Mouse (Mus musculus) heart, postnatal 4 days (tissue): ENCODE results near the gene H3f3b. TPM values are rescaled to one million over a fixed set of nuclear protein-coding genes. Genes with fewer than 3 reads are reported as not detected.

ENCODE experiments used
- DNase-seq: peaks from one replicate; pipeline ENCODE4 v3.0.0; 2021
- total RNA-seq, 2 experiments: library from RNA; stranded (reverse); gene quantifications; 2 replicates each; pipeline ENCODE4 v1.2.3; 2021

The H3f3b gene
- total RNA-seq = 100 to 1,000 TPM; 466 to 502 TPM

DNA sequence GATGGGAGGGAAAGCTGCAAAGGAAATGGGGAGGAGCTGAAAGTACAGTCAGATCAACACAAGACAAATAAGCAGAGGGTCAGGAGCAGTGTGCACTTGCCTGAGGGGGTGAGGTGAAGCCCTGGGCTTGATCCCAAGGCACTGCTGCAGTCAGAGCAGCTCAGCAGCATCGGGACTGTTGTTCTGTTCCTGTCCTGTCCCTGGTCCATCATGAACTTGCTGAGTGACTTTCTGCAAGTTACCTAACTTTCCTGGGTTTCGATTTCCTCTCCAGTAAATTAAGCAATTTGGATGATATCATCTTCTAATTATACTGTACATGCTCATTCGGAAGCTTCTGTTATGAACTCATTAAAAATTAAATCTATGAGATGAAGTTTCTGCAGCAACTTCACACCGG, at the start of gene H3f3b:
Gene H3f3b (minus strand): TSS at position 207 of the 400 bp plus-strand sequence.
- no peak for DNase-seq

DNA sequence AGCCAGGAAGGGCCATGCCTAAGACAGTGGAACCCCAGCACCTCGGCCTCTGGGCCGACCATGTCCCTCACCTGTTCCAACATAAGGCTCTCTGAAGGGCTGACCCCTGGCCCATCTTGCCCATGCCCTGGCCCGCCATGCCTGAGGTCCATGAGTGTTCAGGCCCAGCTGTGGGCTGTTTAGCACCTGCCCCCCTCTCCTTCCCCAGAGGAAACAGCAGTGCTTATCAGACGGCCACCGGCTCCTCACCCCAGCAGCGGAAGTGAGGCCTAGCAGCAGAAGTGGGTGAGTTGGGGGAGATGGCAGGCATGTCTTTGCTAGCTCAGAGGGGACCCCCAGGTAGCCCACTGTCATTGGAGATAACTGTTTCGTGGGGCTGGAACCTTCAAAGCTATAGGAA, 49.1 kb upstream of the H3f3b start:
- DNase-seq = no peak

DNA sequence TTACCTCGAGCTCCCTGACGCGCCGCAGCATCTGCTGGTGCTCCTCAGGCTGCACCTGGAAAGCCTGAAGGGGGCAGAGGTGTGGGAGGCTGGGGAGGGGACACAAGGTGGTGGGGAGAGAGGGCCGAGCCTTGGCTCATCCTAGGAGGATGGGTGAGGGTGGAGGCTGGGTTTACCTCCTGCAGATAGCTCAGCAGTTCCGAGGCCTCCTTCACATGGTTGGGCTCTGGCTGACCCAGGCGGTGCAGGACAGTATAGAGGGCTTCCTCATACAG, 48.4 kb upstream of the H3f3b start:
- no peak for DNase-seq

DNA sequence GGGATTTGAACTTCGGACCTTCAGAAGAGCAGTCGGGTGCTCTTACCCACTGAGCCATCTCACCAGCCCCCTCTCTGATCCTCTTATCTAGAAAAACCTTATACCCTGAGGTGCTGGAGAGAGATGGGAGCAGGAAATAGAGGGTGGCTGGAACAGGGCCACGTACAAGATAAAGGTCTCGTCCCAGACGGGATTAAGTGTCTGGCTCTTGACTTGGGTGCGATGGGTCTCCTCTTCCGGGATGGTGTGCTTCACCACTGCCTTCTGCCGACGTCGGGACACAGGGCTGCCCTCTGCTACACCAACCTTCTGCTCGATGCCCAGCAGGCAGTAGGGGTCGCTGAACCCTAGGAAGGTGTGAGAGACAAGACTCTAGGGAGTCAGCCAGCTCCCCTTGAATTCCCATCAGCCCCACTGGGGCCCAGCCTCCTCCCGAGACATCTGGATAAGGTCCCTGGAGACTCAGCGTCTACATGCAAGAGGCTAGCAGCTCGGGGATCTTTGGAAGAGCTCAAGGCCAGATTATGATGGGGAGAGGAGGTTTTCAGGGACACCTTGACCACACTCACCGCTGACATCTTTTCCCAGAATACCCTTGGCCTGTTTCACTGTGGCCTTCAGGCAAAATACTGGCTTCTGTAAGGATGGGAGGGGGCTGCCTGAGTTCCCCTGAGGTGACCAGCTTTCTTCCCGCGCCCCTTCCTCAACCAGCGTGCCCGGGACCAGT, 47.9 kb upstream of the H3f3b start:
- no peak for DNase-seq

DNA sequence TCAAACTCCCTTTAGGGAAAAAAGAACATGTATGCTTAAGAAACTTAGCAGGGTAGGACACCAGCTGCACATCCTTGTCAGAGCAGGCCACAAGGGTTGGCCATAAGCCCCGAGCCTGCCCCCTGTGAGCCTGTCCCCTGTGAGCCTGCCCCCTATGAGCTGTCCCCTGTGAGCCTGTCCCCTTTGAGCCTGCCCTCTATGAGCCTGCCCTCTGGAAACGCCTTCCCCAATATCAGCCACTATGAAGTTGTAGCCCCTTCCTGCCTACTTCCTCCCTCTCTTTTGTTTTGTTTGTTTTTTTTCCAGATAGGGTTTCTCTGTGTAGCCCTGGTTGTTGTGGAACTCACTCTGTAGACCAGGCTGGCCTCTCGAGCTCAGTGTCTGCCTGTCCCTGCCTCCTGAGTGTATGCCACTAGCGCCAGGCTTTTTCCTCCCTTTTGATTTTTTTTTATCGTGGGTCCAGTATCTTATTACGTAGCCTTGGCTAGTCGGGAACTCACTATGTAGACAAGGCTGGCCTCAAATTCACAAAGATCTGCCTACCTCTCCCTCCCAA, 46.8 kb upstream of the H3f3b start:
- DNase-seq = no peak

DNA sequence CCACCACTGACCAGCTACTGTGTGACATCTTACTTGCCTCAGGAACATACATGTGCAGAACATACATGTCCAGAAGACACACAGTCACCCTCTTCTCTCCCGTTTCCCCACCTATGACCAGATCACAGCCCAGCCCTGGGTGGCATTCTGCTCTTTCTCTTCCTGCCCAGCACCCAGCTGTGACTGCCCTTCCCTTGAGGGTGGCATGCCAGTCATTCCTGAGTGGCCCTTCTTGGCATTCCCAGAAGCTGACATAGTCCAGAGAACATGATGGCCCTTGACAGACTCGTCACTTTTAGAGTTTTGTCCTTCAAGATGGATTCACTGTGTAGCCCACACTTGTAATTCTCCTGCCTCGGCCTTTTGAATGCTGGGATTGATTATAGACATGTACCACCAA, 44.8 kb upstream of the H3f3b start:
- DNase-seq = no peak

DNA sequence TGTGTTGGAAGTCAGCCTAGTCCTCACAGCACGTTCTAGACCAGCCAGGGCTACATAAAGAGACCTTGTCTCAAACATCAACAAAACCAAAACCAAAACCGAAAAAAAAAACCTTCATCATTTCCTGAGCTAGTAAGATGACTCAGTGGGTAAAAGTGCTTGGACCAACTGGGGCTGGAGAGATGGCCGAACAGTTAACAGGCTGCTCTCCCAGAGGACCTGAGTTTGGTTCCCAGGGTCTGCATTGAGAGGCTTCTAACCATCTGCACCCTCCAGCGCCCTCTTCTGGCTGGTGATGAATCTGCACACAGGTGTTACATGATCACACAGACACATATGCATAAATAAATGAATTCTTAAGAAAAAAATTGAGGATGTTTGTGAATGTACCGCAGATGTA, 43.7 kb upstream of the H3f3b start:
- DNase-seq = no peak

DNA sequence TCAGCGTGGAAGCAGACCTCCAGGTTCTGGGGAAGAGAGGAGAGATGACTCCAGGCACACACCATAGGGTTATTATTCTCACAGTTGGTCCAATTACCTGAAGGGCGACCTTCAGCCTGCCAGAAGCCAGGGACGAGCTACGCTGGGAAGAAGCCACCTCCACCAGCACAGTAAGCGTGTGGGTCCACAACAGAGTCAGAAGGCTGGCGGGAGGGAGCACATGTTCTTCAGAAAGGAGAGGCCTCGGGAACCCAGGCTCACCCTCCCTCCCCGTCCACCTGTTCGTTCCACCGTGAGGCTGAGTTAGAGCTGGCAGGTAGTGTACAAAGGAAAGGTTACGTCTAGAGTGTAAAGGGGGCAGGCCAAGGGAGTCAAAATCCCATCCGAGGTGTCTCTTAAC, 37.6 kb upstream of the H3f3b start:
- no peak for DNase-seq

DNA sequence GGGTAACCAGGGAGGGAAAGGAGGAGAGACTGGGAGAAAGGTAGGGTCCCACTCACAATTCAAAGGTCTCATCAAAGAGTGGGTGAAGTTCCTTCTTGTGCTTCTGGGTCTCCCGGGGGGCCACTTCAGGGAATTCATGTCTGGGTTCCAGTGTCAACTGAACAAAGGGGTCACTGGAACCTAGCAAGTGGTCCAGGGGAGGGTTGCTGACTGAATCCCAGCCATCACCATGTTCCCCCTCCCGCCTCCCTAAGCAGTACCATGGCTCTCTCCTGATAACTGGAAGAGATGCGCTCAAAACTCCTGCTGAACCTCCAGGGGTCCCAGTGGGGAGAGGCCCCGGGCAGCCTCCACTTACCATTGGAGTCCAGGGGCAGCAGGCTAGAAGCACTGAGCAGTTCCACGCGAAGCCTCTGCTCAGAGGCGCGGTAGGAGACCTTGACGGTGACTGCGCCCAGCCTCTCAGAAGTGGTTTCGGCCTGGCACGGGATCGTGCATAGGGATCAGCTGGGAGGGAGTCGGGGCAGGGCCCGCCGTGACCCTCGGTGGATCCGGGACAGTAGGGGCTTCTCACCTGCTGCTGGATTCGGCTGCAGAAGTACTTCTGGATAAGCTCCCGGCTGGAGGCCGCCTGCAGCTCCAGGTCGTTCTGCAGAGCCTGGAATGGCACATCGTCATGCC, 36.6 kb upstream of the H3f3b start:
- DNase-seq = no peak

DNA sequence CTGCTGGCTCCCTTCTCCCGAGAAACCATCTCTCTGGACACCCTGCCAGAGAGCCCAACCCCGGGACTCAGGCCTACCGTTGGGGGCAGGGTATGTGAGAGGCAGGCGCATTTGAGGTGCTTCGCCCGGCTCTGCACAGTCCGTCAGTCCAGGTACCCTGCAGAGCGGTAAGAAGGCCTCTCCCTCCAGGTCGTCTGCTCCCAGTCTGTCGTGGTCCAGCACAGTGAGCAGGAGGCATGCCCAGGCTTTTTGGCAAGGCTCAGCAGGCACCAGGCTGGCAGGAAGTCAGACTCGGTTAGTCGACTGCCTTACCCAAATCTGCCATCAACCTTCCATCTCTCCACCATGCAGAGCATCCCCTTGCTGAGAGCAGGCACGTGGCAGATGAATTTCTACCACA, 35.8 kb upstream of the H3f3b start:
- no peak for DNase-seq

DNA sequence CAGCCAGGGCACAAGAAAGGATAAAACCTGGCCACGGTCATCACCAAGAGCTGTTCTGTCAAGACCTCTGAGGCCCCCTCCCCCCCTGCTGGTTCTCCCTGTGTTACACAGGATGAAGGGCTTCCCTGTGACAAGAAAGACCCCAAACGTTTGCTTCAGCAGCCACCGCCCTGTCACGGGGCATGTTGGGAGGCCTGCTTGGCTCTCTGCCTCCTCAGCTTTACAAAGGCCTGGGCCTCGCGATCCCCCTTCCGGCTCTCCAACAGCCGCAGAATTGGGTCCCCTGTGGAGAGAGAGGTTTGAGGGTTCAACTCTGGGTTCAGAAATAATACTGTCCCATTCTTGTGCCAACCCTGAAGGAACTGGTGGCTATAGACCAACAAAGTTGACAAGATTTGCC, 34.8 kb upstream of the H3f3b start:
- DNase-seq = no peak

DNA sequence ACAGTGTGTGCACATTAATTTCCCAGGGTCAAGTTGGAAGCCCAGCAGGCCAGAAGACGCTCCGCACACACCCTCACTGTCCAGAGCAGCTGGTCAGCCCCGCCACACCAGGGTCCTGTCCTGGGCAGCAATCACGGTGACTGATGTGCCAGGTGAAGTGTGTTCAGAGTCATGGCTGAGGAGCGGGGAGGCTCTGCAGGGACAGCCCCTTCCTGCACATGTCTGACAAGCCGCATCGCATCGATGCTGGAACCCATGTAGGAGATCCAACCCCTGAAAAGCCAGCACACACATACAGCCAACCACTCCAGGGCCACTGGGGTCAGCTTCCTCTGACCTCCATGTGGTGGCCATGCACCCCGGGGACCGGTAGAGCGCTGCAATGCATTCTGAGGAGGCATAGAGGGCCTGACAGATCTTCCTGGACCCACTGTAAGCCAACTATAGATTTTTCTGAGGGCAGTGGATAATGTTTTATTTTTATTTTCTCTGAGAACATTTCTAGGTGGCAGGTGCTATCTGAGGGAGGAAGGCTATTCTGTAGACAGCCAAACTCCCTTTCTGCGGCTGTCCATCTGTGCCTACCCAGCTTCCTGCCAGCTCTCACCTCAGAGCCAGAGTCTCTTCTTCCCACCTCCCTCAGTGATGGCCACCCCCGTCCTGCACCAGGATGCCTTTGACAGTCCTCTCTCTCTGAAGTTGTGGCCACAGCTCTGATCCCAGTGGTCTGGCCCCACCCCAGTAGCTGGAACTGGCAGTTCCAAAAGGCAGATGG, 34.1 kb upstream of the H3f3b start:
- DNase-seq = no peak

DNA sequence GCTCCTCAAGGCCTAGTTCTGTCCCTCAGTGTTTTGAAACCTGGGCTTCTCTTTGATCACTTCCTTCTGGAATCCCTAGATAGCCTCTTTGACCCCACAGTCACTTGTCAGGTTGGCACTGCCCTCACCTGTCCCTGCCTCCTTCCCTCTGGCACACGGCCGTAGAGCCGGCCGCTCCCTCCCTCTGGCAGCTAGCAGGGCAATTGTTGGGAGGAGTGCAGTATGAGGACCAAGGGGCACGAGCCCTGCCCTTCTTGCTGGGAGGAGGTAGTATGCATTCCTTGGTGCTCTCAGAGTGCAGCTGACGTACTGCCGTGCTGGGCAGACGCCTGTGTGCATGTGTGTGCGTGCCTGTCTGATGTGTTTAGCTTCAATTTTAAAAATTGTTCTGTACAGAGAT, 32.8 kb upstream of the H3f3b start:
- no peak for DNase-seq

DNA sequence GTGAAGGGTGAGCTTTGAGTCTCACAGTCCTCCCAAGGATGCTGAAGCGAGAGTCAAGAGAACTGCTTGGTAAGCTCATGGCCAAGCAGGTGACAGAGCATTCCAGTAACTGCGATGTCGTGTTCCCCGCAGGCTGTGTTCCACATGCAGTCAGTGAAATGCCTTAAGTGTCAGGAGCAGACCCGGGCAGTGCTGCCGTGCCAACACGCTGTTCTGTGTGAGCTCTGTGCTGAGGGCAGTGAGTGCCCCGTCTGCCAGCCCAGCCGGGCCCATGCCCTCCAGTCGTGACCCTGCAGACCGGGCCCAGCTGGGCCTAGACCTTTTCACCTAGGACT, 31.9 kb upstream of the H3f3b start:
- no peak for DNase-seq

DNA sequence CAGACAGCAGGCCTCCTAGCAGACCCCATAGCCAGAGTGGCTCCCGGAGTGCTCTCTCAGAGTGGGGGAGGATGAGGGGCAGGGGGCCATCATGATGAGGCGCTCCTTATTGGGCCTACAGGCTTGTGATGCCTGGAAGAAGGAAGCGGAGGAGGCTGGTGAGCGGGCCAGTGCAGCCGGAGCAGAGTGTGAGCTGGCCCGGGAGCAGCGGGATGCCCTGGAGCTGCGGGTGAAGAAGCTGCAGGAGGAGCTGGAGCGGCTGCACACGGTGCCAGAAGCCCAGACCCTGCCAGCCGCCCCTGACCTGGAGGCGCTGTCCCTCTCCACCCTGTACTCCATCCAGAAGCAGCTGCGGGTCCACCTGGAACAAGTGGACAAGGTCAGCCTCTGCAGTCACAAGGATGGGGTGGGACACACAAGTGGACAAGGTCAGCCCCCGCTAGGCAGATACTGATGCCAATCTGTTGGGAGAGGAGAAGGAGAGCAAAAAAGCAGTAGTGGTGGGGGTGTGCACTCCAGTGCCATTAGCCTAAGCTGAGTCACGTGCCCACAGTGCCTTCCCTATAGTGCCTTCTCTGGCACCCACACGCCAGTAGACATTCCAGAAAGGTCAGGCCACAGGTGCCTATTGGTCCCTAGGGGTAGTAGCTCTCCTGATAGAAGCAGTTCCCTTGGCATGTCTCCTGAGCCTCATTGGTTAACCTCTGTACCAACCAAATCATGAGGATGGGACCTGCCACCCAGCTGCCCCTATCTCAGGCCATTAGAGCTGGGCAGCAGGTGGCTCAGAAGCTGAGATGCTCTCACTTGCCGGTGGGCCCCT, 31.3 kb upstream of the H3f3b start:
- DNase-seq = no peak

DNA sequence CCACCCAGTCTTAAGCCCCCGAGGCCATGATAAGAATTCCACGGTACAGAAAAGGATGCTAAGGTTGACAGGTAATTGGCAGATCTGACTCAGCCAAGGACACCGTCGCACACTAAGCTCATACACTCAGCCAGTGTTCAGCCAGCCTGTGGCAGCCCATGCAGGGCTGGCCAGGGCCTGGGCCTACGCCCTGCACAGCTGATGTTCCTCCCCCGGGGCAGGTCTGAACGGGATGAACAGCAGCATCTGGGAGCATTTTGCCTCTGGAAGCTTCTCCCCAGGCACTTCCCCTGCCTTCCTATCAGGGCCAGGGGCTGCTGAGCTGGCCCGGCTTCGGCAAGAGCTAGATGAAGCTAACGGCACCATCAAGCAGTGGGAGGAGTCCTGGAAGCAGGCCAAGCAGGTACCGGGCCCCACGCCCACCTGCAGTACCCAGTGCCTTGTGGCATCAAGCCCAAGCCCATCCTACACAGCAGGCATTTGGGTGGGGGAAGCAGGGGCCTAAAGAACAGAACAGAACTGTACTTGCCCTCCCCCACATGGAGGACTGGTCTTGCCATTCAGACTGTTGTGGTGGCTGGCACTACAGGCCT, 30.4 kb upstream of the H3f3b start:
- no peak for DNase-seq

DNA sequence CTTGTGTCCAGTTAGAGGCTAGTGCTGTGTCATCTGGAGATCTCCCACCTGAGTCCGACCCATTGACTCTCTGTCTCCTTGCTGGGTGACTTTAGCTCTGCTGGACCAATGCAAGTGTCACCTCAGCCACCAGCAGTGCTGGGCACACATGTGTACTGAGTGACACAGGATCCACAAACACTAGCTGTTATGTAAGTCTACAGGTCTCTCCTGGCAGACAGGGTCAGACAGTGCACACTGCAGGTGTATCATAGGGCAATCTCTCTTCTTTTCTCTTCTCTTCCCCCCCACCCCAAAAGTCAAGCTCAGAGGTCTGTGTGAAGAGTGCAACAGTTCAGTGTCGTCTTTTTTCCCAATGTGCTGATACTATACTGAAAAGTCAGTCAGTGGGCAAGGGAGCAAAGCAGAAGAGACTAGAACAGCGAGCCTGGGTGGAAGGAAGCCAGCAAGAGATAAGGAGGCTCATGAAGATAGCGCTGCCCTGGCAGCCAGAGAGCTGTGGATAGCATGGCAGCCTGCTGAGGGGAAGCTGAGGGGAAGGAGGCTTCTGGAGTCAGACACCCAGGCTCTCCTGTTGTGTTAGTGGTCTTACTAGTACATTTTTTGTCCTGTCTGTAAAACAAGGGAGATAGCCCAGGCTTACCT, 29.6 kb upstream of the H3f3b start:
- DNase-seq = no peak

DNA sequence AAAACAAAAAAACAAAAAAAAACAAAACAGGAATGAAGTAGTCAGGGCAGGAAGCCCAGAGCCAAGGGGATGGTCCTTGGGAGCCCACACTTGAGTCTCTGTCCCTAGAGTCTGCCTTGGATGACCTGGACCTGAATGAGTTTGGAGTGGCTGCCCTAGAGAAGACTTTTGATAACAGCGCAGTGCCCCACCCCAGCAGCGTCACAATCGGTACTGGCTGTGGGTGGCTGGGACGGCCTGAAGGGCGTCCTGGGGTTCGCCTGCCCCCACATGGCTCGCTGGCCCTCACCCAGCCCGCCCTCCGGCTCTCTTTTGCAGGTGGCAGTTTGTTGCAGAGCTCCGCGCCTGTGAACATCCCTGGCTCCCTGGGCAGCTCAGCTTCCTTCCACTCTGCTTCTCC, 28.1 kb upstream of the H3f3b start:
- no peak for DNase-seq

DNA sequence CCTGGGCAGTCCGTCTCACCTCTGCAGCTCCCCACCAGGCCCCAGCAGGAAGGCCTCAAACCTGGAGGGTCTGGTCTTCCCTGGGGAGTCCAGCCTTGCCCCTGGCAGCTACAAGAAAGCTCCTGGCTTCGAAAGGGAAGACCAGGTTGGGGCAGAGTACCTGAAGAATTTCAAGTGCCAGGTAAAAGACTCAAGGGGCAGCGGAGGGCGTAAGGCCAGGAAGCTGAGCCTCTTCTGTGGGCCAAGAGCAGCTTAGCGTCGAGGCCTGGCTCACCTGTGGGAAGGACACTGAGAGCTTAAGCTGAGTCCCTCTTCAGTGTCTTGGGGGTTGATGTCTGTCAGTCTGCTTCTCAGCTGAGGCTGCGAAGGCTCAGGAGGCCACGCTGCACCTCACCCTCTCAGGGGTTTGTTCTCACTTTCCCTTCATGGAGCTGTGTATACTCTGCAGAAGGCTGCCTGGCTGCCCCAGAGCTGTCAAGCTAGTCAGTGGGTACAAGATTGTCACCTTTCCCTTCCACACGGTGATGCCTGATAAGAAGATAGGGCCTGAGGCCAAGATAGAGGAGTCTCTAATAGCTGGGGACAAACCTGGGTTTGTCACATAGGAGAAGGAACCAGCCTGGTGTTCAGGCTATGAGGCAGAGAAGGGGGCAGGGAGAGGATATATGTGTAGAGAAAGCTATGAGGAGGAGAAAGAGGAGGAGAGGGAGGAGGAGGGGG, 25.9 kb upstream of the H3f3b start:
- no peak for DNase-seq

DNA sequence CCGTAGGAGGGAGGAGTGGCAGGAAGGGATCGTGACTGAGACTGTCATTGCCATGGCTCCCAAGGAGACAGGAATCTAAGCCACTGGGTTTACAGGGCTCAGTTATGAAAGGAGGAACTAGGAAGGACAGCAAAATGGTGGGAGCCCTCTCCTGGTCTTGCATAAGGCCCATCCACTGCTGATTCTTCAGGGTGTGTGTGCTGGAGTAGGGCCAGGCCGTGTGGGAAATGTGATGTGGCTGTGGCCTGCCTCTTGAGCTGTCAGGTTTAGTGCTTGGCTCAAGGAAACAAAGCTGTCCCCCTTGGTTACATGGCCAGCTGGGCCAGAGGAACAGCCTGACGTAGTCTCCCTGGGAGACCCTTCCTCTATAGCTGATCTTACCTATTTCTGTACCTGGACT, 22.4 kb upstream of the H3f3b start:
- no peak for DNase-seq

DNA sequence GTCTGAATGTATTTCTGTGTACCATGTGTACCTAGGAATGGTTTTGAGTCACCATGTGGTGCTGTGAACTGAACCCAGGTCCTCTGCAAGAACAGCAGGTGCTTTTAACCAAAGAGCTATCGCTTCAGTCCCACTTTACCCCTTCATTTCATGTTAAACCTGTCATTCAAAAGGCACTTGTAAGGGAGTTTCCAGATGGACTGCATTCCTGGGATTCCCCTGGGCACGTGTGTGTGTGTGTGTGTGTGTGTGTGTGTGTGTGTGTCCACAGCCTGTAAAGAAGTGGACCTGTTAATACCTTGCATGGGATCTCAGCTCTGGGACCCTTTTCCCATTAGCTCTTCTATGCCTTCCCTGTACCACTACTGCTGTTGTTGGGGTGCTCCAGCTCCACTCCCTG, 21.8 kb upstream of the H3f3b start:
- DNase-seq = no peak
